Mouse (Mus musculus): ENCODE results near the gene Henmt1.

DNA sequence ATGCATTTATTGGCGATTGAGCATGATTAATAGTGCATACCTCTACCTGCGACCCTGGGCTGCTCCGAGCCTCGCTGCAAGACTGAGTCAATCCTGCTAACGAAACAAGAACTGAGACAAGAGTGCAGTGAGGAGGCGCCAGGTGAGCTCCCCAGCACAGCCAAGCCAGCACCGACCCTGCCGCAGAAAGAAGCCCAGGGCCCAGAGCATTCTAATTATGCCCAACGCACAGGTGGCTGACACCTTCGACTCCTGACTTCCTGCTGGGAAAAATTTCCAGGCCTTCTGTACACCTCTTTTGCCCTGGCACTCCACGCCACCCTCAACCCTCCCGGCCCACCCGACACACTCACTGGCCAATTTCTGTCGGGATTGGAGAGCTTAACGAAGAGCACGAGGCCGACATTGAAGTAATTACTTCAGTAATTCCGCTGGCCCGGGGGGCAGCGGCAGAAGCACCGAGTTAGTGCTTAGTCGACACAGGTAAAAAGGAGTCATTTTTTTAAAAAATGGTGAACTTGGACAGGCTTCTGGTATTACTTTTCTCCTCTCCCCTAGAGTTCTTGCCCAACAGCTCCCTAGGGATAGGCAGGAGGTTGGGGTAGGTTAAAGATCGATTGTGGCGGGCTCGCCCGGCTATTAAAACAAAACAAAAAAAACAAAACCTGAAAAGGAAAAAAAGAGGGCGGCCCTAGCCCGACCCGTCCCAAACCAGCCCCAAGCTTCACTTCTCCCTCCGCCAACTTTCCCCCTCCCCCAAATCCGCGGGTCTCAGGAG is 29.2 kb upstream of the Henmt1 start:
- TF ChIP-seq CTCF (IDR thresholded peaks at IDR 0.05; ENCODE audit: low read depth) (no peak), EP300 (optimal IDR thresholded peaks at IDR 0.05) (no peak)
